Mouse (Mus musculus) adrenal gland, postnatal 10 days (tissue): Measurements from ENCODE around the gene Slc35f3. TPM values are rescaled to one million over a fixed set of nuclear protein-coding genes. Genes with fewer than 3 reads are reported as not detected.

ENCODE experiments used
- DNase-seq: peaks from one replicate; pipeline ENCODE4 v3.0.0; 2021; ENCODE audit warnings: mixed read lengths
- total RNA-seq, 2 experiments: library from RNA; stranded (reverse); gene quantifications; 2 replicates each; pipeline ENCODE4 v1.2.3; 2021

The Slc35f3 gene
- total RNA-seq, 2 experiments from 2014 or later, result 1.2 to 1.5 TPM

GRCm38 (mm10) chr8:126405030-126405429 is 106.7 kb downstream of the Slc35f3 start:
- no peak for DNase-seq

- no peak for DNase-seq
These were observed 122.5 kb downstream of the Slc35f3 start for GRCm38 (mm10) chr8:126420834-126421233.

DNA sequence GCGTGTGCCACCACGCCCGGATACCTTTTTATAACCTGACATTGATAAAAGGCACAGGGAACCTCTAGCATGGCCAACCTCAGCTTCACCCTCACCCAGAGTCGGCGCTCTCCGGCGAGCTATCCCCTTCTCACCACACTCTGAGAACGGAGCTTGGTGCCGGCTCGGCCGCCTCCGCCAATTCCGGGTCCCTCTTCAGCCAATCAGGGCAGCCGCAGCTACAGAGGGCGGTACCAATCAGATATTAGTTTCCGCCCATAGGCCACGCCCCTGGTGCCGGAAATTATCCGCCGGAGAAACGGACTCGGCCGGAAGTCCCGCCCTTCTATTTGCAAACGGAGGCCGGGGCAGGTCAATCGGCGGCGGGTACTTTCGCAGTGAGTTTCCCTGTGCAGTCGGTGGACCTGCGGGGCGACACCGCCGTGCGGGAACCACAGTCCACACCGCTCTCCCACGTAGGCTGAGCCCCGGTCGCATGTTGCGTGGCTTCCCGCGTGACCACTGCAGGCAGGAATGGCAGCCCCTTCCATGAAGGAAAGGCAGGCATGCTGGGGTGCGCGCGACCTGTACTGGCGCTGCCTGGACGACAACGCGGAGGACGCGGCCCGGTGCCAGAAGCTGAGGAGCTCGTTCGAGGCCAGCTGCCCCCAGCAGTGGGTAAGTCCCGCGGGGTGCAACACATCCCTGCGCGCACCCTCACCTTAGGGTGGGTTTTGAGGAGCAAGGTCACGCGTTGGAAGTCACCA is 124.0 kb downstream of the Slc35f3 start, which contains the start of gene Coa6:
Coa6 (plus strand) TSS at position 342 of the 746 bp plus-strand sequence.
- DNase-seq, result peak; percentile 99

GRCm38 (mm10) chr8:126422920-126423300 is 124.6 kb downstream of the Slc35f3 start:
- DNase-seq, result no peak

- DNase-seq, result no peak
These were observed 125.8 kb downstream of the Slc35f3 start for GRCm38 (mm10) chr8:126424163-126424562.

- no peak for DNase-seq
These were observed 126.6 kb downstream of the Slc35f3 start for GRCm38 (mm10) chr8:126424946-126425345.

- DNase-seq, result no peak
These were observed 131.3 kb downstream of the Slc35f3 start for GRCm38 (mm10) chr8:126429635-126430034.

- DNase-seq, result no peak
These were observed 135.5 kb downstream of the Slc35f3 start for GRCm38 (mm10) chr8:126433827-126434226.

DNA sequence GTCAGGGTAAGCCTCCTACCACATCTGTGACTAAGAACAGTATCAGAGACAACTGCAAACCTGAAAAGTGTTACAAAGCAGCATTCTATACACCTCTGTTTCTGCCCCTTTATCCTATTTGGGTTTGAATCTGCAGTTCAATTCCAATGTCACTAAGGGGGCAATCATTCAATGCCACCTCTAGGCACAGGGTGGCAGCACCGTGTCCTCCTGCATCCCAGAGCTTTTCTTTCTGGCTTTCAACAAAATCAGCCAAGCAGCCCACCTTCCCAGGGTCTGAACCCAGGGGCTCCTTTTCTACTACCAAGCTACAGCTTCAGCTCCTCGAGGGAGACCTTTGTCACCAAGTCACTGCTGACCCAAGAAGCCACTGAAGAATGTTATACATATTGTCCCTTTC is 140.6 kb downstream of the Slc35f3 start:
- DNase-seq, result no peak

Other genes starting within 250 kb of the Slc35f3 start
- 10 to 100 TPM; 30.3 to 33.6 TPM for gene Coa6, start 124.0 kb downstream of the Slc35f3 start, total RNA-seq
- gene Tarbp1, start 176.5 kb downstream of the Slc35f3 start, total RNA-seq, result 1 to 10 TPM; 8.7 to 9.8 TPM